Mouse (Mus musculus): ENCODE measurements at regions not wholly inside any gene's neighbourhood (a gene's known extent, or its start where the extent isn't known, plus 50 kb on each side); places are given as distances from the start of the nearest gene placed in this dataset.

GRCm38 (mm10) chr6:148660152-148660551, 171.1 kb downstream of the Ipo8 start:
- TF ChIP-seq CTCF (IDR thresholded peaks at IDR 0.05; ENCODE audit: low read depth, low read length) (no peak), POLR2A (IDR thresholded peaks at IDR 0.05; ENCODE audit: extremely low read depth, insufficient read depth, low read length) (no peak)

Measured in liver, adult 2 months (tissue).